26 mouse cellular contexts compared by ENCODE assay signal in the genomic region with DNA sequence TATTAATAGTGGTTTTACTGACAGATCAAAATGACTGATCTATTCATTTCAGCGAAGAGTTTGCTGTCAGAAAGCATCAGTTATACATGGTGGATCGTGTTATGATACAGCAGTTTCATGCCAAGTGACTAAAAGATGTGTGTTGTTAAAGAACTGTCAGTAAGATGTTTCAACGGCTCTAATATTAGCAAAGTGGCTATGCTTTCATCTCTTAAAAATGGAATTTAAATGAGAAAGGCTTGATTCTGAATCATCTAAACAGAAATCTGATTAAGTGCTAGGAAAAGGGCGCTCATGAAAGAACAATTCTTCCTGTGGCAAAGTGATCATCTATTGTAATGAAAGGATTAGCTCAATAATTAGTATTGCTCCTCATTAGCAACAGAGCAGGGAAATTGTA.
A peak's percentile ranks its signal among the peaks of the same experiment; 100 is the strongest.
DNase-seq lines count a peak whose midpoint lies in the region; ATAC-seq and TF ChIP-seq lines count a peak whose summit lies in the region.
"Had no signal": no experiment of that assay in that cellular context is flagged by ENCODE, and none has a peak within 500 bp of the region (broad histone marks: within the 10 kb centered on the region; RNA-seq: fewer than 3 reads in every experiment).

No protein-coding gene starts in this region.

- DNase-seq in forebrain, postnatal 0 days: no peak
- DNase-seq in Muller cell, postnatal 12 days (ENCODE audit: inconsistent ontology term): peak; percentile 73
- peak; percentile 58 for DNase-seq in retina, postnatal 1 day
- DNase-seq: adrenal gland, postnatal 10 days; adrenal gland, postnatal 36 days; cerebellum, adult 11 months; cerebellum, adult 2 months; cerebellum, adult 9-11 months; cerebellum, postnatal 25 days; gastrocnemius, postnatal 10 days; gastrocnemius, postnatal 36 days; heart, adult 2 months; heart, postnatal 14 days; heart, postnatal 4 days had no signal

- 35% methylated on average over 4 of the region's 4 CpGs for WGBS in forebrain, embryonic 13.5 days
- WGBS in forebrain, embryonic 12.5 days: 45% methylated on average over 4 of the region's 4 CpGs
- 25% methylated on average over 4 of the region's 4 CpGs for WGBS in forebrain, postnatal 0 days
- WGBS in forebrain, embryonic 15.5 days: 25% methylated on average over 4 of the region's 4 CpGs
- WGBS in kidney, embryonic 14.5 days: 84% methylated on average over 4 of the region's 4 CpGs

- H3K27ac ChIP-seq in forebrain, embryonic 13.5 days: no peak overlapping the region
- H3K27ac ChIP-seq in forebrain, embryonic 12.5 days: no peak overlapping the region
- H3K27ac ChIP-seq in forebrain, postnatal 0 days (ENCODE audit: low read depth, low read length): no peak overlapping the region
- no peak overlapping the region for H3K27ac ChIP-seq in forebrain, embryonic 15.5 days (replicated peaks)
- no peak overlapping the region for H3K27ac ChIP-seq in kidney, embryonic 14.5 days (ENCODE audit: low read depth, low read length)
- H3K27ac ChIP-seq: embryonic facial prominence, embryonic 12.5 days; embryonic facial prominence, embryonic 15.5 days; heart, adult 2 months; heart, embryonic 10.5 days; heart, embryonic 13.5 days; hindbrain, embryonic 14.5 days; hindbrain, postnatal 0 days had no signal

- H3K4me3 ChIP-seq in forebrain, embryonic 13.5 days: no peak overlapping the region
- H3K4me3 ChIP-seq in forebrain, embryonic 12.5 days (replicated peaks): no peak overlapping the region
- H3K4me3 ChIP-seq in forebrain, postnatal 0 days (ENCODE audit: low read depth, low read length): no peak overlapping the region
- H3K4me3 ChIP-seq in forebrain, embryonic 15.5 days: no peak overlapping the region
- H3K4me3 ChIP-seq in kidney, embryonic 14.5 days (ENCODE audit: low read length): no peak overlapping the region
- H3K4me3 ChIP-seq: embryonic facial prominence, embryonic 12.5 days; embryonic facial prominence, embryonic 15.5 days; heart, adult 2 months; heart, embryonic 10.5 days; heart, embryonic 13.5 days had no signal

- H3K27me3 ChIP-seq in forebrain, embryonic 13.5 days: no peaks in the 10 kb centered on the region
- no peaks in the 10 kb centered on the region for H3K27me3 ChIP-seq in forebrain, embryonic 12.5 days
- no peaks in the 10 kb centered on the region for H3K27me3 ChIP-seq in forebrain, postnatal 0 days (ENCODE audit: insufficient read depth, low read length)
- H3K27me3 ChIP-seq in forebrain, embryonic 15.5 days: no peaks in the 10 kb centered on the region
- H3K27me3 ChIP-seq in kidney, embryonic 14.5 days (ENCODE audit: control insufficient read depth, insufficient read depth, low read length): no peaks in the 10 kb centered on the region
- H3K27me3 ChIP-seq: embryonic facial prominence, embryonic 12.5 days; embryonic facial prominence, embryonic 15.5 days; heart, embryonic 13.5 days had no signal

- no peak for TF ChIP-seq CTCF in forebrain, postnatal 0 days (IDR thresholded peaks at IDR 0.05; ENCODE audit: low read depth)

- H3K9me3 ChIP-seq in forebrain, embryonic 13.5 days (replicated peaks): no peaks in the 10 kb centered on the region
- H3K9me3 ChIP-seq in forebrain, embryonic 12.5 days: no peaks in the 10 kb centered on the region
- no peaks in the 10 kb centered on the region for H3K9me3 ChIP-seq in forebrain, postnatal 0 days (ENCODE audit: low read length)
- H3K9me3 ChIP-seq in forebrain, embryonic 15.5 days: no peaks in the 10 kb centered on the region
- H3K9me3 ChIP-seq in kidney, embryonic 14.5 days (ENCODE audit: control insufficient read depth, low read length): no peaks in the 10 kb centered on the region
- H3K9me3 ChIP-seq: embryonic facial prominence, embryonic 12.5 days; embryonic facial prominence, embryonic 15.5 days; heart, embryonic 10.5 days; heart, embryonic 13.5 days had no signal

- no peak overlapping the region for H3K9ac ChIP-seq in forebrain, embryonic 13.5 days
- H3K9ac ChIP-seq in forebrain, embryonic 12.5 days: no peak overlapping the region
- no peak overlapping the region for H3K9ac ChIP-seq in forebrain, postnatal 0 days
- no peak overlapping the region for H3K9ac ChIP-seq in forebrain, embryonic 15.5 days (replicated peaks)
- no peak overlapping the region for H3K9ac ChIP-seq in kidney, embryonic 14.5 days (ENCODE audit: low read depth, low read length)
- H3K9ac ChIP-seq: embryonic facial prominence, embryonic 12.5 days; embryonic facial prominence, embryonic 15.5 days; heart, embryonic 13.5 days; hindbrain, embryonic 14.5 days had no signal

- 0 out of 2 replicates have a peak, but pooled peaks have one; percentile 34 for ATAC-seq in forebrain, embryonic 13.5 days
- ATAC-seq in forebrain, embryonic 12.5 days (ENCODE audit: low FRiP score): no peak
- ATAC-seq in forebrain, postnatal 0 days: peak; percentile 74; the same call in 1 of the 2 replicates
- no peak for ATAC-seq in forebrain, embryonic 15.5 days (replicated peaks)
- ATAC-seq in kidney, embryonic 14.5 days (ENCODE audit: low FRiP score, low TSS enrichment): no peak
- ATAC-seq: hindbrain, postnatal 0 days; inflammation-experienced regulatory T-cells, adult 6 months; Patski had no signal

- H3K4me2 ChIP-seq in forebrain, embryonic 13.5 days: no peak overlapping the region
- no peak overlapping the region for H3K4me2 ChIP-seq in forebrain, embryonic 12.5 days
- no peak overlapping the region for H3K4me2 ChIP-seq in forebrain, postnatal 0 days (ENCODE audit: low read depth)
- no peak overlapping the region for H3K4me2 ChIP-seq in forebrain, embryonic 15.5 days (replicated peaks)
- no peak overlapping the region for H3K4me2 ChIP-seq in kidney, embryonic 14.5 days (replicated peaks; ENCODE audit: low read depth, low read length)
- H3K4me2 ChIP-seq: embryonic facial prominence, embryonic 12.5 days; embryonic facial prominence, embryonic 15.5 days; heart, embryonic 13.5 days; hindbrain, embryonic 14.5 days had no signal

- 0 out of 2 replicates have a peak, but pooled peaks cover 8% of the 10 kb centered on the region for H3K4me1 ChIP-seq in forebrain, embryonic 13.5 days
- no peaks in the 10 kb centered on the region for H3K4me1 ChIP-seq in forebrain, embryonic 12.5 days
- H3K4me1 ChIP-seq in forebrain, postnatal 0 days (ENCODE audit: insufficient read depth): no peaks in the 10 kb centered on the region
- H3K4me1 ChIP-seq in forebrain, embryonic 15.5 days: peaks cover 12% of the 10 kb centered on the region
- no peaks in the 10 kb centered on the region for H3K4me1 ChIP-seq in kidney, embryonic 14.5 days (ENCODE audit: control insufficient read depth, insufficient read depth, low read length)
- H3K4me1 ChIP-seq: embryonic facial prominence, embryonic 12.5 days; embryonic facial prominence, embryonic 15.5 days had no signal

- no peaks in the 10 kb centered on the region for H3K36me3 ChIP-seq in forebrain, embryonic 13.5 days (ENCODE audit: poor library complexity, severe bottlenecking)
- no peaks in the 10 kb centered on the region for H3K36me3 ChIP-seq in forebrain, embryonic 12.5 days (replicated peaks)
- H3K36me3 ChIP-seq in forebrain, postnatal 0 days (ENCODE audit: insufficient read depth): no peaks in the 10 kb centered on the region
- no peaks in the 10 kb centered on the region for H3K36me3 ChIP-seq in forebrain, embryonic 15.5 days
- H3K36me3 ChIP-seq in kidney, embryonic 14.5 days (ENCODE audit: control insufficient read depth, insufficient read depth, low read length): no peaks in the 10 kb centered on the region
- H3K36me3 ChIP-seq: embryonic facial prominence, embryonic 12.5 days; embryonic facial prominence, embryonic 15.5 days; heart, embryonic 10.5 days; heart, embryonic 13.5 days had no signal

Comparison
In these comparisons a context has a peak if more than half of its experiments do, and no peak if none do; other contexts are left out.
1. ATAC-seq: peak in forebrain, embryonic 13.5 days (single experiment) and forebrain, postnatal 0 days (single experiment); none in forebrain, embryonic 12.5 days (single experiment), forebrain, embryonic 15.5 days (single experiment) and kidney, embryonic 14.5 days (single experiment).